8 mouse cellular contexts compared by ENCODE assay signal in the genomic region with DNA sequence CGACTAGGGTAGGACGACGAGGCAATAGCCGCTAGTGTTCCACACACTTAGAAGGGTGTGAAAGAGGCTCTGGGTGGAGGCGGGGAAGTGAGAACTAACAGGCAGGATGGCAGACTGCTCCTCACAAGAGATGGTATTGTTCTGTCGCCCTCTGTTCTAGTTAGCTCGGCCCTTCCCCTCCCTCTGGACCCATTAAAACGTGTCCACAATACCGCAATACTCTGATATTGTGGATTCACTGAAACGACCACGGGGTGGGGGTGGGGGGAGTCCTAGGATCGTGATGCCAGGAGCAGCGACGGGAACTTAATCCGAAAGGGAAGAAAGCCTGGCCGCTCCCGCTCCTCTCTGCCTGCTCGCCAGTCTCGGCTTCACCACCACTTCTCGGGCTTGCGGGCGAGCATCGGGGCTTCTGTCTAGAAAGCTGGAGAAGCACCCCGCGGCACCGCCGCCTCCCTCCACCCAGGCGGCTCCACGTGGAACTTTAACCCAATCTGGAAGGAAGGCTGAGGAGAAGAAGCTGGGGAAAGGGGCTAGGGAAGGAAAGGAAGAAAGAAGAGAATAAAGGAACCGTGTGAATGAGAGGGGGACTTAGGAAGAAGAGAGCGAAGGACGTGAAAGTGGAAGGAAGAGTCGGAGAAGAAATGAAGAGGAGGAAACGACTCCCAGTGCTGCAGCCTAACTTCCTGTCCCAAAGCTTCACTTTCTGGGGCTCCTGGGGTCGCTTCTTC. TPM values are rescaled to one million over a fixed set of nuclear protein-coding genes. Genes with fewer than 3 reads are reported as not detected.
DNase-seq lines count a peak whose midpoint lies in the region; ATAC-seq and TF ChIP-seq lines count a peak whose summit lies in the region.

No protein-coding gene starts in this region.

- H3K27ac ChIP-seq in lung, embryonic 15.5 days = no peak overlapping the region
- no peak overlapping the region for H3K27ac ChIP-seq in heart, embryonic 15.5 days
- no peak overlapping the region for H3K27ac ChIP-seq in liver, embryonic 15.5 days (replicated peaks)
- no peak overlapping the region for H3K27ac ChIP-seq in small intestine, adult 2 months (ENCODE audit: insufficient read depth, low read depth, low read length)

- no peak for TF ChIP-seq CTCF in brain, embryonic 14.5 days (IDR thresholded peaks at IDR 0.05; ENCODE audit: borderline replicate concordance, extremely low read depth, insufficient read depth, insufficient read length)
- no peak for TF ChIP-seq CTCF in small intestine, adult 2 months (IDR thresholded peaks at IDR 0.05; ENCODE audit: extremely low read depth, insufficient read length, insufficient replicate concordance, low read depth, low read length)

- no peak for DNase-seq in lung, postnatal 10 days
- DNase-seq in brain, embryonic 14.5 days (ENCODE audit: low read depth) = peak; percentile 88
- no peak for DNase-seq in spleen, postnatal 14 days (ENCODE audit: low spot score in 2 of 2)
- DNase-seq in right cerebral cortex, postnatal 25 days = no peak

- H3K4me2 ChIP-seq in lung, embryonic 15.5 days = peak overlapping the region; percentile 61
- H3K4me2 ChIP-seq in heart, embryonic 15.5 days = peak overlapping the region; percentile 73
- peak overlapping the region; percentile 53 for H3K4me2 ChIP-seq in liver, embryonic 15.5 days

- H3K27me3 ChIP-seq in lung, embryonic 15.5 days = peaks cover 97% of the 10 kb centered on the region
- H3K27me3 ChIP-seq in heart, embryonic 15.5 days = peaks cover 88% of the 10 kb centered on the region
- H3K27me3 ChIP-seq in liver, embryonic 15.5 days = peaks cover 100% of the 10 kb centered on the region
- H3K27me3 ChIP-seq in small intestine, adult 2 months (ENCODE audit: control insufficient read depth, insufficient read depth, low read length) = peaks cover 90% of the 10 kb centered on the region

- under 1% methylated on average over 35 of the region's 35 CpGs for WGBS in lung, embryonic 15.5 days
- under 1% methylated on average over 35 of the region's 35 CpGs for WGBS in heart, embryonic 15.5 days
- 1% methylated on average over 35 of the region's 35 CpGs for WGBS in liver, embryonic 15.5 days (ENCODE audit: insufficient replicate concordance)
- 3% methylated on average over 35 of the region's 35 CpGs for WGBS in small intestine, adult 2 months

- no peaks in the 10 kb centered on the region for H3K36me3 ChIP-seq in lung, embryonic 15.5 days
- H3K36me3 ChIP-seq in heart, embryonic 15.5 days = no peaks in the 10 kb centered on the region
- no peaks in the 10 kb centered on the region for H3K36me3 ChIP-seq in liver, embryonic 15.5 days (replicated peaks)
- H3K36me3 ChIP-seq in small intestine, adult 2 months (ENCODE audit: control insufficient read depth, insufficient read depth, low read length) = no peaks in the 10 kb centered on the region

- no peak for ATAC-seq in lung, embryonic 15.5 days (ENCODE audit: borderline replicate concordance, extremely low read depth, low FRiP score, low TSS enrichment)
- no peak for ATAC-seq in heart, embryonic 15.5 days (replicated peaks; ENCODE audit: insufficient number of reproducible peaks, insufficient read depth, low FRiP score, low read depth)
- no peak for ATAC-seq in liver, embryonic 15.5 days (ENCODE audit: insufficient read depth)

- H3K4me1 ChIP-seq in lung, embryonic 15.5 days = peaks cover 31% of the 10 kb centered on the region
- H3K4me1 ChIP-seq in heart, embryonic 15.5 days (replicated peaks) = peaks cover 39% of the 10 kb centered on the region
- H3K4me1 ChIP-seq in liver, embryonic 15.5 days (replicated peaks) = peaks cover 16% of the 10 kb centered on the region
- H3K4me1 ChIP-seq in small intestine, adult 2 months (ENCODE audit: control insufficient read depth, insufficient read depth, insufficient read length, low read length) = peaks cover 8% of the 10 kb centered on the region

- peak overlapping the region; percentile 20; the same call in 1 of the 2 replicates for H3K9ac ChIP-seq in lung, embryonic 15.5 days
- peak overlapping the region; percentile 31 for H3K9ac ChIP-seq in heart, embryonic 15.5 days
- no peak overlapping the region for H3K9ac ChIP-seq in liver, embryonic 15.5 days

- TF ChIP-seq POLR2A in brain, embryonic 14.5 days (IDR thresholded peaks at IDR 0.05; ENCODE audit: borderline replicate concordance, extremely low read depth, insufficient read depth, insufficient read length, poor library complexity, severe bottlenecking) = no peak
- TF ChIP-seq POLR2A in small intestine, adult 2 months (IDR thresholded peaks at IDR 0.05; ENCODE audit: low read depth, low read length) = no peak

- peak overlapping the region; percentile 36 for H3K4me3 ChIP-seq in lung, embryonic 15.5 days
- H3K4me3 ChIP-seq in heart, embryonic 15.5 days = peak overlapping the region; percentile 47
- peak overlapping the region; percentile 37 for H3K4me3 ChIP-seq in liver, embryonic 15.5 days (replicated peaks)
- H3K4me3 ChIP-seq in small intestine, adult 2 months (ENCODE audit: low read depth, low read length) = peak overlapping the region; percentile 42

- H3K9me3 ChIP-seq in lung, embryonic 15.5 days = no peaks in the 10 kb centered on the region
- H3K9me3 ChIP-seq in heart, embryonic 15.5 days (replicated peaks) = no peaks in the 10 kb centered on the region
- no peaks in the 10 kb centered on the region for H3K9me3 ChIP-seq in liver, embryonic 15.5 days (replicated peaks)

RNA-seq across cellular contexts. Expression of gene Lhx9, which starts 4.9 kb away (rescaled TPM):
- not detected in 2 replicates for polyA plus RNA-seq in lung, embryonic 15.5 days (2015; fragmentation: Nextera tagmentation; extraction: Ambion mirVana)
- 62.8 and 83.9 TPM in 2 replicates for polyA plus RNA-seq in brain, embryonic 14.5 days (2012; rRNA removed)
- polyA plus RNA-seq in heart, embryonic 15.5 days (2015; fragmentation: Nextera tagmentation; extraction: Ambion mirVana) = 0.18 and 0.24 TPM in 2 replicates
- 0.02 and 0.03 TPM in 2 replicates for polyA plus RNA-seq in liver, embryonic 15.5 days (2015; fragmentation: Nextera tagmentation; extraction: Ambion mirVana)
- polyA plus RNA-seq in small intestine, adult 2 months (2012; rRNA removed) = not detected in 2 replicates

RNA-seq across cellular contexts. Expression of gene 2310009B15Rik, which starts 13.1 kb away (rescaled TPM):
- 46.1 and 48.9 TPM in 2 replicates for polyA plus RNA-seq in lung, embryonic 15.5 days (2015; fragmentation: Nextera tagmentation; extraction: Ambion mirVana)
- 38.6 and 65.3 TPM in 2 replicates for polyA plus RNA-seq in brain, embryonic 14.5 days (2012; rRNA removed)
- polyA plus RNA-seq in heart, embryonic 15.5 days (2015; fragmentation: Nextera tagmentation; extraction: Ambion mirVana) = 25.5 and 29.1 TPM in 2 replicates
- polyA plus RNA-seq in liver, embryonic 15.5 days (2015; fragmentation: Nextera tagmentation; extraction: Ambion mirVana) = 9.6 and 10.9 TPM in 2 replicates
- polyA plus RNA-seq in small intestine, adult 2 months (2012; rRNA removed) = 12.4 and 14.6 TPM in 2 replicates

Comparison
In these comparisons a context has a peak if more than half of its experiments do, and no peak if none do; other contexts are left out.
1. RNA of gene Lhx9, which starts 4.9 kb away (polyA plus RNA-seq): 62.8 to 83.9 TPM in brain, embryonic 14.5 days; 0.18 to 0.24 TPM in heart, embryonic 15.5 days, not detected in lung, embryonic 15.5 days, 0.02 to 0.03 TPM in liver, embryonic 15.5 days and not detected in small intestine, adult 2 months; every median in the first group is over 10 times any median in the second.
2. Peak in every context shown above with its lines, with median percentiles within 50 percentile points of each other: H3K4me2 ChIP-seq and H3K4me3 ChIP-seq.